In genomic region chr17:47597261-47597660, GRCm38 (mm10) we compare ENCODE assay signal across 8 mouse cellular contexts. TPM values are rescaled to one million over a fixed set of nuclear protein-coding genes. Genes with fewer than 3 reads are reported as not detected.
DNase-seq lines count a peak whose midpoint lies in the region; ATAC-seq and TF ChIP-seq lines count a peak whose summit lies in the region.

No protein-coding gene starts in this region.

- no peak for DNase-seq in kidney, postnatal 14 days
- no peak for DNase-seq in hindbrain, embryonic 11.5 days (ENCODE audit: low spot score)
- peak; percentile 37 for DNase-seq in liver, postnatal 0 days
- DNase-seq in cerebellum, postnatal 36 days, result no peak
- no peak for DNase-seq in urinary bladder, postnatal 25 days (ENCODE audit: low spot score)
- DNase-seq in right cerebral cortex, postnatal 4 days, result no peak

- peak; percentile 59; the same call in 1 of the 2 replicates for TF ChIP-seq POLR2A in bone marrow, adult 2 months (IDR thresholded peaks at IDR 0.05; ENCODE audit: borderline replicate concordance, control insufficient read depth, low read depth, low read length)

- TF ChIP-seq EP300 in liver, postnatal 0 days (IDR thresholded peaks at IDR 0.05; ENCODE audit: low read depth), result no peak

- TF ChIP-seq CTCF in bone marrow, adult 2 months (IDR thresholded peaks at IDR 0.05; ENCODE audit: control insufficient read depth, insufficient read depth, low read length), result no peak
- TF ChIP-seq CTCF in liver, postnatal 0 days (IDR thresholded peaks at IDR 0.05; ENCODE audit: low read depth), result no peak

- H3K36me3 ChIP-seq in kidney, embryonic 16.5 days (ENCODE audit: insufficient read depth, low read length), result peaks cover 35% of the 10 kb centered on the region
- no peaks in the 10 kb centered on the region for H3K36me3 ChIP-seq in hindbrain, embryonic 11.5 days (ENCODE audit: control insufficient read depth, insufficient read depth, low read length)
- H3K36me3 ChIP-seq in liver, postnatal 0 days (replicated peaks; ENCODE audit: insufficient read depth, low read length), result peaks cover 57% of the 10 kb centered on the region

- peak overlapping the region; percentile 91; the same call in 1 of the 2 replicates for H3K9ac ChIP-seq in kidney, embryonic 16.5 days (replicated peaks; ENCODE audit: low read length)
- H3K9ac ChIP-seq in hindbrain, embryonic 11.5 days (ENCODE audit: low read depth, low read length), result no peak overlapping the region
- H3K9ac ChIP-seq in liver, postnatal 0 days (replicated peaks), result peak overlapping the region; percentile 86

- H3K4me1 ChIP-seq in kidney, embryonic 16.5 days (ENCODE audit: insufficient read depth, low read length), result peaks cover 53% of the 10 kb centered on the region
- peaks cover 14% of the 10 kb centered on the region for H3K4me1 ChIP-seq in bone marrow, adult 2 months (ENCODE audit: control insufficient read depth, insufficient read depth, low read length)
- peaks cover 13% of the 10 kb centered on the region for H3K4me1 ChIP-seq in hindbrain, embryonic 11.5 days (replicated peaks; ENCODE audit: control insufficient read depth, insufficient read depth, low read length)
- peaks cover 49% of the 10 kb centered on the region for H3K4me1 ChIP-seq in liver, postnatal 0 days (ENCODE audit: insufficient read depth)

- no peaks in the 10 kb centered on the region for H3K9me3 ChIP-seq in kidney, embryonic 16.5 days (ENCODE audit: low read length)
- H3K9me3 ChIP-seq in hindbrain, embryonic 11.5 days (ENCODE audit: control insufficient read depth, low read length), result no peaks in the 10 kb centered on the region
- no peaks in the 10 kb centered on the region for H3K9me3 ChIP-seq in liver, postnatal 0 days (ENCODE audit: low read length)

- peak overlapping the region; percentile 95; the same call in 1 of the 2 replicates for H3K4me3 ChIP-seq in kidney, embryonic 16.5 days (ENCODE audit: low read length)
- peak overlapping the region; percentile 99 for H3K4me3 ChIP-seq in bone marrow, adult 2 months (replicated peaks; ENCODE audit: control insufficient read depth, low read depth, low read length)
- no peak overlapping the region for H3K4me3 ChIP-seq in hindbrain, embryonic 11.5 days (ENCODE audit: low read depth, low read length)
- peak overlapping the region; percentile 95 for H3K4me3 ChIP-seq in liver, postnatal 0 days (ENCODE audit: low read depth, low read length)

- peak overlapping the region; percentile 89 for H3K4me2 ChIP-seq in kidney, embryonic 16.5 days (replicated peaks; ENCODE audit: low read depth, low read length)
- H3K4me2 ChIP-seq in hindbrain, embryonic 11.5 days (replicated peaks; ENCODE audit: low read depth, low read length), result 0 out of 2 replicates have a peak overlapping the region, but pooled peaks have one; percentile 2
- H3K4me2 ChIP-seq in liver, postnatal 0 days (ENCODE audit: low read depth, low read length), result peak overlapping the region; percentile 86

- peak overlapping the region; percentile 97 for H3K27ac ChIP-seq in kidney, embryonic 16.5 days (ENCODE audit: low read length)
- H3K27ac ChIP-seq in bone marrow, adult 2 months (ENCODE audit: control insufficient read depth, insufficient read depth, low read depth, low read length, poor library complexity), result peak overlapping the region; percentile 90
- no peak overlapping the region for H3K27ac ChIP-seq in hindbrain, embryonic 11.5 days (ENCODE audit: low read depth, low read length)
- peak overlapping the region; percentile 93 for H3K27ac ChIP-seq in liver, postnatal 0 days (ENCODE audit: low read depth)

- WGBS in kidney, embryonic 16.5 days, result 58% methylated on average over 13 of the region's 13 CpGs
- WGBS in bone marrow, adult 2 months, result 56% methylated on average over 13 of the region's 13 CpGs
- 78% methylated on average over 13 of the region's 13 CpGs for WGBS in hindbrain, embryonic 11.5 days
- 59% methylated on average over 13 of the region's 13 CpGs for WGBS in liver, postnatal 0 days (ENCODE audit: insufficient replicate concordance)

- no peaks in the 10 kb centered on the region for H3K27me3 ChIP-seq in kidney, embryonic 16.5 days (ENCODE audit: insufficient read depth, low read length)
- no peaks in the 10 kb centered on the region for H3K27me3 ChIP-seq in hindbrain, embryonic 11.5 days (ENCODE audit: control insufficient read depth, insufficient read depth, low read length)
- no peaks in the 10 kb centered on the region for H3K27me3 ChIP-seq in liver, postnatal 0 days (ENCODE audit: insufficient read depth, low read length)

- ATAC-seq in kidney, embryonic 16.5 days (ENCODE audit: low FRiP score, low TSS enrichment), result no peak
- ATAC-seq in hindbrain, embryonic 11.5 days (ENCODE audit: low FRiP score), result no peak
- ATAC-seq in liver, postnatal 0 days, result no peak

RNA-seq across cellular contexts. Expression of gene Bysl, which starts 14.0 kb away (rescaled TPM):
- 24.5 and 25.9 TPM in 2 replicates for polyA plus RNA-seq in kidney, embryonic 16.5 days (2015; fragmentation: Nextera tagmentation; extraction: Ambion mirVana)
- polyA plus RNA-seq in bone marrow, adult 2 months (2011; ENCODE audit: insufficient read depth, insufficient read length, low replicate concordance, missing spikeins), result 5.8 and 9.5 TPM in 2 replicates
- 30.8 and 31.0 TPM in 2 replicates for polyA plus RNA-seq in hindbrain, embryonic 11.5 days (2014; fragmentation: Nextera tagmentation; extraction: Ambion mirVana)
- 8.9 and 10.6 TPM in 2 replicates for polyA plus RNA-seq in liver, postnatal 0 days (2015; fragmentation: Nextera tagmentation; extraction: Ambion mirVana)

RNA-seq across cellular contexts. Expression of gene Med20, which starts 14.1 kb away (rescaled TPM):
- polyA plus RNA-seq in kidney, embryonic 16.5 days (2015; fragmentation: Nextera tagmentation; extraction: Ambion mirVana), result 47.7 and 53.9 TPM in 2 replicates
- polyA plus RNA-seq in bone marrow, adult 2 months (2011; ENCODE audit: insufficient read depth, insufficient read length, low replicate concordance, missing spikeins), result 18.0 and 21.2 TPM in 2 replicates
- 44.6 and 44.8 TPM in 2 replicates for polyA plus RNA-seq in hindbrain, embryonic 11.5 days (2014; fragmentation: Nextera tagmentation; extraction: Ambion mirVana)
- polyA plus RNA-seq in liver, postnatal 0 days (2015; fragmentation: Nextera tagmentation; extraction: Ambion mirVana), result 13.5 and 14.4 TPM in 2 replicates

RNA-seq across cellular contexts. Expression of gene Gm20517, which starts 14.1 kb away (rescaled TPM):
- polyA plus RNA-seq in kidney, embryonic 16.5 days (2015; fragmentation: Nextera tagmentation; extraction: Ambion mirVana), result 1.6 TPM in 2 replicates
- 3.0 and 5.1 TPM in 2 replicates for polyA plus RNA-seq in bone marrow, adult 2 months (2011; ENCODE audit: insufficient read depth, insufficient read length, low replicate concordance, missing spikeins)
- polyA plus RNA-seq in hindbrain, embryonic 11.5 days (2014; fragmentation: Nextera tagmentation; extraction: Ambion mirVana), result 1.3 and 1.7 TPM in 2 replicates
- polyA plus RNA-seq in liver, postnatal 0 days (2015; fragmentation: Nextera tagmentation; extraction: Ambion mirVana), result 0.79 and 0.82 TPM in 2 replicates

RNA-seq across cellular contexts. Expression of gene Usp49, which starts 33.2 kb away (rescaled TPM):
- 3.7 and 5.3 TPM in 2 replicates for polyA plus RNA-seq in kidney, embryonic 16.5 days (2015; fragmentation: Nextera tagmentation; extraction: Ambion mirVana)
- 9.3 and 10.3 TPM in 2 replicates for polyA plus RNA-seq in bone marrow, adult 2 months (2011; ENCODE audit: insufficient read depth, insufficient read length, low replicate concordance, missing spikeins)
- polyA plus RNA-seq in hindbrain, embryonic 11.5 days (2014; fragmentation: Nextera tagmentation; extraction: Ambion mirVana), result 8.7 and 9.1 TPM in 2 replicates
- polyA plus RNA-seq in liver, postnatal 0 days (2015; fragmentation: Nextera tagmentation; extraction: Ambion mirVana), result 1.2 and 1.6 TPM in 2 replicates

Comparison
In these comparisons a context has a peak if more than half of its experiments do, and no peak if none do; other contexts are left out.
1. H3K4me2 ChIP-seq: peak in every context shown above with its lines; median percentile 89 in kidney, embryonic 16.5 days; 86 in liver, postnatal 0 days; 2 in hindbrain, embryonic 11.5 days.